In the genomic region with DNA sequence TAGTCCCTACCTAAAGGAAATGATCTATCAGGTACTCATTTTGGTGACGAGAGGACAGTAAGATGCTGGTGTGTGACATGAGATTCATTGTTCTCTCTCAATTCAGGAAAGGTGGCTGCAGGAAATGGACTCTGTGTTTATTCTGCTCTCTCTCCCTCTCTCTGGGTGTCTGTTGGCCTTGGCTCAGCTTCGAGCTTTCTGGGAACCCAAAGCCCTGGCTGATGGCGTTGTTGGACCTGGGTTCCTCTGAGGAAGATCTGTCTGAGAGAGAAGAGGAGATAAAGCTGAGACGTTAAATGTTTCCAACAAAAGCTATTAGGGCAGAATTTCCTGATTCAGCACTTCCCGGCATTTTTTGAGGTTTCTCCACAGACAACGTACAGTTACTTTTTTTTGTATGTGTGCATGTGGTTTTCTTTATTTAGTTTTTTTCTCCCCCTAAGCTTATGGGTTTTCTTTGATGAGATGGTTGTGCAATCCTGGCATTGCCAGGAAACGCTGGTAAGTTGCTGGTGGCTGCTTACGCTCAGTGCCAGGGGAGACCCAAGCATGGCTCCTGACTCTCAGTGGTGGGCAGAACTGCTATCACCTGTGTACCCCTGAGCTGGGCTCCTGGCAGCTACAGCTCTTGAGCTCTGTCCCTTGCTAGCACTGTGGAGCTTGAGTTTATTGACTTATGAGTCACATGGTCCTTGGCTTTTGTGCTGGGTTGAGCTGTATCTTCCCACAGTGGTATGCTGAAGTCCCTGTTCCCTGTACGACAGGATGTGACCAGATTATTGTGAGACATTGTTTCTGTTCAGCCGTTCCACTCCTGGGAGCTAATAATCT, we compare ENCODE assay signal across 10 mouse cellular contexts.
DNase-seq lines count a peak whose midpoint lies in the region; ATAC-seq and TF ChIP-seq lines count a peak whose summit lies in the region.
"Had no signal": no experiment of that assay in that cellular context is flagged by ENCODE, and none has a peak within 500 bp of the region (broad histone marks: within the 10 kb centered on the region; RNA-seq: fewer than 3 reads in every experiment).

No protein-coding gene starts in this region.

- no peak for DNase-seq in heart, embryonic 10.5 days (ENCODE audit: low spot score)
- no peak for DNase-seq in heart, postnatal 25 days (ENCODE audit: low spot score)
- peak; percentile 87 for DNase-seq in 416B (ENCODE audit: low read depth)
- DNase-seq in fibroblast of lung, adult 2 months (ENCODE audit: low read depth): peak; percentile 46
- peak; percentile 18 for DNase-seq in liver, postnatal 0 days
- DNase-seq in left cerebral cortex, postnatal 4 days: no peak
- DNase-seq in left cerebral cortex, adult 8-10 months (ENCODE audit: low spot score in 2 of 2): no peak
- DNase-seq in cerebellum, postnatal 14 days: no peak
- DNase-seq: thymus, postnatal 14 days had no signal

- H3K4me3 ChIP-seq in heart, embryonic 10.5 days: no peak overlapping the region
- H3K4me3 ChIP-seq in liver, postnatal 0 days (ENCODE audit: low read depth, low read length): no peak overlapping the region
- H3K4me3 ChIP-seq: forebrain, embryonic 15.5 days had no signal

- H3K27me3 ChIP-seq in heart, embryonic 10.5 days (ENCODE audit: insufficient read depth, poor library complexity, severe bottlenecking): peaks cover 11% of the 10 kb centered on the region; the same call in 1 of the 2 replicates
- H3K27me3 ChIP-seq in liver, postnatal 0 days (ENCODE audit: insufficient read depth, low read length): no peaks in the 10 kb centered on the region
- H3K27me3 ChIP-seq: forebrain, embryonic 15.5 days had no signal

- H3K4me1 ChIP-seq in heart, embryonic 10.5 days: peaks cover 15% of the 10 kb centered on the region
- peaks cover 5% of the 10 kb centered on the region; the same call in 1 of the 2 replicates for H3K4me1 ChIP-seq in liver, postnatal 0 days (ENCODE audit: insufficient read depth)

- intact Hi-C loops in heart, postnatal 25 days (cut with DNase I): no loop called here
- intact Hi-C loops in left cerebral cortex, postnatal 4 days (cut with DNase I): no loop called here

- no peaks in the 10 kb centered on the region for H3K9me3 ChIP-seq in heart, embryonic 10.5 days
- H3K9me3 ChIP-seq in liver, postnatal 0 days (ENCODE audit: low read length): no peaks in the 10 kb centered on the region
- H3K9me3 ChIP-seq: forebrain, embryonic 15.5 days had no signal

- no peak overlapping the region for H3K4me2 ChIP-seq in liver, postnatal 0 days (ENCODE audit: low read depth, low read length)
- H3K4me2 ChIP-seq: forebrain, embryonic 15.5 days had no signal

- no peak for TF ChIP-seq EP300 in liver, postnatal 0 days (IDR thresholded peaks at IDR 0.05; ENCODE audit: low read depth)

- ATAC-seq in liver, postnatal 0 days: peak; percentile 68
- ATAC-seq: forebrain, embryonic 15.5 days had no signal

- H3K27ac ChIP-seq in heart, embryonic 10.5 days: peak overlapping the region; percentile 60; the same call in 1 of the 2 replicates
- no peak overlapping the region for H3K27ac ChIP-seq in liver, postnatal 0 days (ENCODE audit: low read depth)
- H3K27ac ChIP-seq: forebrain, embryonic 15.5 days had no signal

- no peak for TF ChIP-seq CTCF in liver, postnatal 0 days (IDR thresholded peaks at IDR 0.05; ENCODE audit: low read depth)

- no peaks in the 10 kb centered on the region for H3K36me3 ChIP-seq in heart, embryonic 10.5 days
- no peaks in the 10 kb centered on the region for H3K36me3 ChIP-seq in liver, postnatal 0 days (replicated peaks; ENCODE audit: insufficient read depth, low read length)
- H3K36me3 ChIP-seq: forebrain, embryonic 15.5 days had no signal

- WGBS in heart, embryonic 10.5 days: 57% methylated on average over 10 of the region's 10 CpGs
- whole genome bisulfite sequencing in liver, postnatal 0 days (ENCODE audit: insufficient replicate concordance): 13% methylated on average over 10 of the region's 10 CpGs

- no peak overlapping the region for H3K9ac ChIP-seq in liver, postnatal 0 days (replicated peaks)
- H3K9ac ChIP-seq: forebrain, embryonic 15.5 days had no signal

Comparison
In these comparisons a context has a peak if more than half of its experiments do, and no peak if none do; other contexts are left out.
1. DNase-seq: peak in 416B (single experiment), fibroblast of lung, adult 2 months (single experiment) and liver, postnatal 0 days (single experiment); none in heart, embryonic 10.5 days (single experiment), heart, postnatal 25 days (single experiment), left cerebral cortex, postnatal 4 days (single experiment), left cerebral cortex, adult 8-10 months (0 of 2) and cerebellum, postnatal 14 days (0 of 2).